Mouse (Mus musculus) embryonic fibroblast, embryonic 13.5 days (primary cell): ENCODE data around the gene Tead4.

Experiments used
- CTCF ChIP-seq: IDR thresholded peaks from 2 replicates; pipeline ENCODE4 v1.5.1; 2011; ENCODE audit warnings: mild to moderate bottlenecking, control low read depth, low read length, moderate library complexity, borderline replicate concordance; ENCODE audit not compliant: insufficient read depth
- POLR2A ChIP-seq: IDR thresholded peaks from 2 replicates; pipeline ENCODE4 v1.6.1; 2011; ENCODE audit warnings: low read depth, mild to moderate bottlenecking, control low read depth, low read length, moderate library complexity

GRCm38 (mm10) chr6:128223159-128223558 lies 77.5 kb downstream of the Tead4 start:
- TF ChIP-seq POLR2A (no peak), CTCF (no peak)
